Mouse (Mus musculus) cerebellum, adult 2 months (tissue): Measurements from ENCODE around the gene Ldlrad3. TPM values are rescaled to one million over a fixed set of nuclear protein-coding genes. Genes with fewer than 3 reads are reported as not detected.

Experiments
- DNase-seq, 2 experiments: peaks; one replicate each; pipeline ENCODE4 v3.0.0; 2021
- H3K27ac ChIP-seq: fragments of 200-500 bp; 2 replicates; pipeline ENCODE4 v1.5.1; 2012; ENCODE audit warnings: low read length, control low read depth, inconsistent platforms; ENCODE audit not compliant: insufficient read depth
- H3K27me3 ChIP-seq: fragments of 200-500 bp; 2 replicates; pipeline ENCODE4 v1.6.1; 2012; ENCODE audit warnings: inconsistent platforms, mild to moderate bottlenecking, low read length, moderate library complexity; ENCODE audit not compliant: control insufficient read depth, insufficient read depth
- H3K4me1 ChIP-seq: fragments of 200-500 bp; 2 replicates; pipeline ENCODE4 v1.6.1; 2011; ENCODE audit warnings: low read length; ENCODE audit not compliant: control insufficient read depth, insufficient read depth
- H3K4me3 ChIP-seq: fragments of 200-500 bp; replicated peaks from 2 replicates; pipeline ENCODE3; 2011; ENCODE audit warnings: mild to moderate bottlenecking, low read depth, low read length, control low read depth; ENCODE audit not compliant: insufficient read depth
- CTCF ChIP-seq: fragments of 200-500 bp; IDR thresholded peaks from 2 replicates; pipeline ENCODE4 v1.5.1; 2011; ENCODE audit warnings: low read depth, mild to moderate bottlenecking, control low read depth, low read length, moderate library complexity, borderline replicate concordance; ENCODE audit not compliant: insufficient read depth
- POLR2A ChIP-seq: fragments of 200-500 bp; IDR thresholded peaks from 2 replicates; pipeline ENCODE4 v1.6.1; 2011; ENCODE audit warnings: low read length, control low read depth, borderline replicate concordance; ENCODE audit not compliant: insufficient read depth
- WGBS: fragments of 180-500 bp; shearing (Covaris S2); methylation state at CpG from one replicate; pipeline ENCODE4 v1.1.7; 2018; 5-methylcytosine and 5-hydroxymethylcytosine counted together
- polyA plus RNA-seq: library from polyadenylated mRNA; depleted of rRNA; stranded (reverse); fragments of >200 nt; gene quantifications from 2 replicates; pipeline ENCODE4 v1.2.3, GENCODE M21; 2012

Ldlrad3 gene
- polyA plus RNA-seq, 1 experiment = 12.3 TPM

DNA sequence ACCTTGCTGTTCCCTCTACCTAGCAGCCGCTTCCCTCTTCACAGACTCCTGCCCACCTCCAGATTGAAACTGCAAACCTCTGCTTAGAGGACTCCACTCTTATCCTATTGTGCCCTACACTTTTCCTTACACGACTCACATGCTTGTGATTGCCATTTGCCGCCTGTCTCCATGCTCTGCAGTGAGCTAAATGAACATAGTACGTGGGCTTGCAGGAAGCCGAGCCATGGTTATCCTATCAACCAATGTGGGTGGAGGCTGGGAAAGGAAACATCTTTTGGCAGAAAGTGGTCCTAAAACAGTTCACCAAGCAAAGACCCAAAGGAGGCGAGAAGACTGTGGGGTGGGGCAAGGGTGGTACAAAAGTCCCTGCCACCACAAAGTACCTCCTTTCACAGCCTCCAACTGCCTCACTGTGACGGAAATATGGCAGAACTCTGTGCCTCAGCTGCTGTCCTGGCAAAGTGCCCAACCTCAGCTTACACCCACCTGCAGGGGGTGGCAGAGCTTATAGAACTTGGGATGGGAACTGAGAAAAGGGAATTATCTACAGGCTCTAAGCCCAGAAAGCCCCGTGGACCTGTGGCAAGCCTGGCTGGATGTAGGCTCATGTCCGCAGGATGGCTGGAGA lies 153.4 kb downstream of the Ldlrad3 start:
- peak in 1 of 2 experiments; percentile 36 for DNase-seq
- no peaks in the 10 kb centered on the region for H3K27me3 ChIP-seq
- peak overlapping the region; percentile 16; the same call in 1 of the 2 replicates for H3K27ac ChIP-seq
- 0 out of 2 replicates have a peak, but pooled peaks have one; percentile 2 for TF ChIP-seq CTCF
- TF ChIP-seq POLR2A = no peak
- no peak overlapping the region for H3K4me3 ChIP-seq
- 82% methylated on average over 9 of the region's 9 CpGs for WGBS
- H3K4me1 ChIP-seq = peaks cover 35% of the 10 kb centered on the region

DNA sequence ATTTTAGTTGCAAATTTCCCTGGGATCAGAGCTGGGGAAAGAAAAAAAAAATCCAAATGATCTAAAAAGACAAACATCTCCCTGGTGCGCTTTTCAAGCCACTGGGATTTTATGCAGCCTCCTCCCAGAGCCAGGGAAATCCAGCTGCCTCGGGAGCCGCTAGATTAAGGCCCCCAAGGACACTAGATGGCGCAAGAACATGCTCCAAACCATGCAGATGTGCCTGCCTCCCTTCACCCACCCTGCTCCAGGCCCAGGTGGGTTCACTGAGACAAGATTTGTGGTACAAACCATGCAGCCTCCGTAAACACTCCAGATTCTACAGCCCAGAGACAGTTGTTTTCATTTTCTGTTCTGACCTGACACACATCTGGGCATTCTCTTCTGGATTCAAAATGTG lies 155.5 kb downstream of the Ldlrad3 start:
- Histone ChIP-seq H3K4me1 (peaks cover 37% of the 10 kb centered on the region), H3K27me3 (no peaks in the 10 kb centered on the region), H3K4me3 (no peak overlapping the region), H3K27ac (no peak overlapping the region)
- peak in 1 of 2 experiments; percentile 57 for DNase-seq
- TF ChIP-seq CTCF = peak; percentile 53; the same call in 1 of the 2 replicates
- TF ChIP-seq POLR2A = no peak
- 64% methylated on average over 5 of the region's 5 CpGs for WGBS

DNA sequence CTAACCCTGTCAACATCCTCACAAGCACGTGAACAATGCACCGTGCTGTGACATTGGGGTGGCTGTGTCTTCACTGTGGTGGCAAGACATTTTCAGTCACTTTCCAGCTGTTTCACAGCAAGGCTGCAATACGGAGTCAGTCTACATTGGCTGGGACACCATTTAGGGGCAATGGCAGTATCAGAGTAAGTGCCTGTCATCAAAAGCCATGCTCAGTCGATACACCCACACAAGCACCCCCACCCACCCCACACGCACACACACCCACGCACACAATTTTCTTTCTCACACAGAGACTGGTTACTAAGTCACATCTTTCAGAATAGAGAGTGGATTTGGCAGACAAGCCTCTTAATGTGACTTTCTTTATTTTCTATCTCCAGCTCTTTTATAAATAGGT lies 156.0 kb downstream of the Ldlrad3 start:
- no peak for DNase-seq

DNA sequence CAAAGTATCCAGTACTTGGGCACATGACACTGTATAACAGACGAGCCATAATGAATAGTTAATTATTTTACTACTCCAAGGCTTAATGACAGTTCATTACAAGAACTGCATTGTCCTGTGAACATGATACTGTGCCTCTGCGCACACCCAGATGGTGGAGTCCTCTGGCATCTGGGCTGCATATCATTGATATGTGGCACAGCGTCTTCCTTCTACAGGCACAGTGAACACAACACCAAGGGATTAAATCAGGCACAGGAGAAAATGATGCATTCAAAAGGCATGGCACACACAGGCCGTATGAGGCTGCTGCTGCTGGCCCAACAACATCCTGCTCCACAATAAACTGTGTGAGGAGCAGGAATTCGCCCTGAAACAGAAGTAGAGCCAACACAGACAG lies 156.5 kb downstream of the Ldlrad3 start:
- no peaks in the 10 kb centered on the region for H3K27me3 ChIP-seq
- no peak overlapping the region for H3K4me3 ChIP-seq
- 87% methylated on average over 5 of the region's 5 CpGs for WGBS
- peaks cover 37% of the 10 kb centered on the region for H3K4me1 ChIP-seq
- no peak for TF ChIP-seq CTCF
- H3K27ac ChIP-seq = no peak overlapping the region
- no peak for DNase-seq

More for the DNA sequence above, 156.0 kb downstream of the Ldlrad3 start:
- Histone ChIP-seq H3K4me1 (peaks cover 37% of the 10 kb centered on the region), H3K4me3 (no peak overlapping the region), H3K27ac (no peak overlapping the region), H3K27me3 (no peaks in the 10 kb centered on the region)
- 90% methylated on average over 6 of the region's 6 CpGs for WGBS
- no peak for TF ChIP-seq CTCF
- TF ChIP-seq POLR2A = no peak

DNA sequence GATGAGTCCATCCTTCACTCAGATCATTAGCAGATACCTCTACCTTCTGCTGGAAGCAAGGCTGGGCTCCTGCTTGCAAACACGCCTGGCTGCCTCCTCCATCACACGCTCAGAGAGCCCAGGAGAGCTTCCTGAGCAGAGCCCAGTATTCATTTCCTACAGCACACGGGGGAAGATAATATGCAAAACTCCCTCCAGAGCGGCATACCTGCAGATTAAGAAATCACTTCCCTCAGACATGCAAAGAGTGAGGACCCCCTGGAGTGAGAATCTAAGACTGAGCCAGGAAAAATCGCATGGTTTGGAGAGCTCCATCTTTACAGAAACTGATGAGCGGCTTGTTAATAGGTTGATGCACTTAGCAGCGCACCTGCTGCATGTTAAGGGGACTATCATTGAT lies 158.9 kb downstream of the Ldlrad3 start:
- Histone ChIP-seq H3K27ac (peak overlapping the region; percentile 78), H3K4me3 (no peak overlapping the region), H3K27me3 (no peaks in the 10 kb centered on the region), H3K4me1 (peaks cover 19% of the 10 kb centered on the region)
- DNase-seq = peak; percentile 66 to 76
- no peak for TF ChIP-seq CTCF
- TF ChIP-seq POLR2A = no peak
- WGBS = 10% methylated on average over 7 of the region's 7 CpGs

DNA sequence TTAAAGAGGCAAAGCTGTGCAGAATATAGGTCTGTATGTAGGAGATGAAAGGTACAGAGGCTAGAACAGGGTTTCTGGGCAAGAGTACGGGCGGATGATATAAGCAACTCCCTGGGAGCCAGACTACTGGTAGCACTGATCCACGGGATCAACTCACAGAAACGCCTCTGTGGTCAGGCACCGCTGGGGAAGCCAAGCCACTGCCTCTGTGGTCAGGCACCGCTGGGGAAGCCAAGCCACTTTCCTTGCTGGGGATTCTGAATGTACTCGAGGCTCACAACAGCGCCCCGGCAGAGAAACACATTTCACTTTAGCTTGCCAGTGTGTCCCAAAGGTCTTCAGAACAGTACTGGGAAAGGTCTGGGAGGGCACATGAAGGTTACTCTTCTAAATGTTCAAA lies 160.0 kb downstream of the Ldlrad3 start:
- H3K4me1 ChIP-seq = peaks cover 13% of the 10 kb centered on the region; the same call in 1 of the 2 replicates
- no peak for DNase-seq
- no peaks in the 10 kb centered on the region for H3K27me3 ChIP-seq
- no peak overlapping the region for H3K4me3 ChIP-seq
- WGBS = 95% methylated on average over 9 of the region's 9 CpGs
- no peak for TF ChIP-seq POLR2A
- TF ChIP-seq CTCF = no peak
- no peak overlapping the region for H3K27ac ChIP-seq

DNA sequence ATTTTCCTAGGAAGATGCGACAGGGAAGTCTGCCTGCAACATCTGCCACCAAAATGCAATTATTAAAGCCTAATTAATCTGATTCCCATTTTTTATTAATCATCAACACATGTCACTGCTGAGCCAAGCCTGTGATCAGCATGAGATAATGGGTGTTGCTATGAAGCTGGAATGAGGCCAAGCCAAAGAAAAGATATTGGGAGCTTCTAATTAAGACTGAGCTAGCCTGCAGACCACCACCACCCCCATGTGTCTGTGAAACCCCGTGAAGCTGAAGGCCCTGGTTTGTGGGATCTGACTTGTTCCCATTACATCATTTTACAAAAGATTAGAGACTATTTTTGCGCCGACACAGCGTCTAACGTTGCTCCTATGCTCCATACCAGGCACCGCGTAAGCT lies 161.7 kb downstream of the Ldlrad3 start:
- no peak for TF ChIP-seq CTCF
- TF ChIP-seq POLR2A = no peak
- Histone ChIP-seq H3K4me3 (no peak overlapping the region), H3K27me3 (no peaks in the 10 kb centered on the region), H3K4me1 (peaks cover 13% of the 10 kb centered on the region; the same call in 1 of the 2 replicates), H3K27ac (no peak overlapping the region)
- DNase-seq = no peak
- WGBS = 84% methylated on average over 8 of the region's 8 CpGs

DNA sequence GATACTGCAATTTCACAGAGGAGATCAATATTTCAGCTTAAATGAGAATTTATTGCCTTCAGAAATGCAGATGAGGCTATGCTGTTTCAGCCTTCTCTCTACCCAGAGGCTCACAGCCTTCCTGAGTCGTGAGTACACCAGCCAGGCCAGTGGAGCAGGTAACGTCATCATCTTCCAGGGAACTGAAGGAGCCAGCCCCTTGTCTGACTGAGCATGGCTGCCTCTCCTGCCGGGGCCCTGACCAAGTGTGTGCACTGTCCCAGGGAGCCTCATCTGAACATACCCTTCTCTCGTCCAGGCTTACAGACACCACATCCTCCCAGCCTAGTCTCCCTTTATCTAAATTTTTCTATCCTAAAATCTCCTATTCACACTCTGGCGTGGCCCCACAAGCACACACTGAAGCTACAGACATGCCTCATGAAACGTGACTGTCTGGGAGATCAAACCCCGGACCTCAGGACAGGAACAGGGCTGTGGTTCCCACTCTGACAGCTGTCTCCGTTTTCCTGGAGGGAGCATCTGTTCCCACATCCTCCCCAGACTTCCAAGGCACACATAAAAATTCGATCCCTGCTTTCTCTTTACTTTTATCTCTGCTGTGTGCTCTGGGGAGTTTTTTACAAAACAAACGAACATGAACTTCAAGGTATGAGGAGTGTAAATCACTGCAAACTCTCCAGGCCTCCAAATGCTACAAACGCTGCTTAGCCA lies 164.7 kb downstream of the Ldlrad3 start:
- WGBS = 69% methylated on average over 11 of the region's 11 CpGs
- DNase-seq = no peak
- Histone ChIP-seq H3K4me3 (no peak overlapping the region), H3K27me3 (no peaks in the 10 kb centered on the region), H3K27ac (no peak overlapping the region), H3K4me1 (peaks cover 2% of the 10 kb centered on the region; the same call in 1 of the 2 replicates)
- TF ChIP-seq CTCF = no peak
- TF ChIP-seq POLR2A = no peak
